Mouse (Mus musculus) lung, adult 2 months (tissue): ENCODE results near the gene March1. TPM values are rescaled to one million over a fixed set of nuclear protein-coding genes. Genes with fewer than 3 reads are reported as not detected.

Source experiments
- DNase-seq: peaks from one replicate; pipeline ENCODE4 v3.0.0; 2022
- H3K4me1 ChIP-seq: fragments of 200-500 bp; 2 replicates; pipeline ENCODE4 v1.6.1; 2011; ENCODE audit warnings: low read length; ENCODE audit not compliant: control insufficient read depth, insufficient read depth
- H3K4me3 ChIP-seq: fragments of 200-500 bp; replicated peaks from 2 replicates; pipeline ENCODE3; 2011; ENCODE audit warnings: low read depth, mild to moderate bottlenecking, control low read depth, low read length; ENCODE audit errors: extremely low read depth
- CTCF ChIP-seq: fragments of 200-500 bp; IDR thresholded peaks from 2 replicates; pipeline ENCODE4 v1.5.1; 2011; ENCODE audit warnings: mild to moderate bottlenecking, low read length, control low read depth; ENCODE audit not compliant: insufficient read depth
- POLR2A ChIP-seq: fragments of 200-500 bp; IDR thresholded peaks from 2 replicates; pipeline ENCODE4 v1.6.1; 2011; ENCODE audit warnings: low read depth, mild to moderate bottlenecking, control low read depth, low read length, borderline replicate concordance; ENCODE audit errors: extremely low read depth
- WGBS: fragments of 180-500 bp; shearing (Covaris S2); methylation state at CpG from one replicate; pipeline ENCODE4 v1.1.7; 2018; 5-methylcytosine and 5-hydroxymethylcytosine counted together
- polyA plus RNA-seq: library from polyadenylated mRNA; depleted of rRNA; stranded (reverse); fragments of >200 nt; gene quantifications from 2 replicates; pipeline ENCODE4 v1.2.3, GENCODE M21; 2012

The March1 gene
- polyA plus RNA-seq, 1 experiment: 3.0 TPM

DNA sequence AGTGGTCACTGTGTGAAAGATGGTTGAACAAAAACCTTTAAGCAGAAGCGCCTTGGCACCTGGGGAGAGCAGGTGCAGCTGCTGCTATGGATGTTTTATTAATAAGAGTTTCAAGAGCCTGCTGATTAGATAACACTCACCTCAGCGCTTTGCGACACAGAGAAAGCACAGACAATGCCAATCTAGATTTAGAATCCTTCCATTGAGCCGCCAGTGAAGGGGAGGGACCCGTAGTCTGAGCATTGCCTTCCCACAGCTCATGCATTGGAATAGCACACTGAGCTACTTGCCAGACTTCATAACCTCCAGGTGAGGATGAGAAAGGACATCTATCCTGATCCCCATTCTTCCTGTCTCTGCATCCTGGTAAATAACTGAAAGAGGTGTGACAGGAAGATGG lies 359.2 kb downstream of the March1 start:
- no peak overlapping the region for H3K4me3 ChIP-seq
- 65% methylated on average over 5 of the region's 5 CpGs for WGBS
- no peak for DNase-seq
- H3K4me1 ChIP-seq: no peaks in the 10 kb centered on the region
- TF ChIP-seq CTCF (no peak), POLR2A (no peak)

DNA sequence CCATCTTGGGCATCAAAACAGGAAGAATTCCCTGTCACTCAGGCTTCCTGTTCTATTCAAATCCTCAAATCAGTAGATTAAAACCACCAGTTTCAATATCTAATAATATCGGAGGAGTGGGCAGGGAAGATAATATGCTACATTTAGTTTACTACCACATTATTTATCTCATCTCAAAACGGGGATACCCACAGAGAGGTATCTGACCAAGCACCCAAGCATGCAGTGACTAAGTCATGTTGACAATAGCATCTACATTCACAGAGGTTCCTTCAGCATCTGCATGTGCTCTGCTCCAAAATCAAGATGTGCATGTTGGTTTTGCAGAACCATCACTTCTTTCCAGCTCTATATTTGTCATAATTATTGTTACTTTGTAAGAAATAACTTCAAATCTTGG lies 364.3 kb downstream of the March1 start:
- Histone ChIP-seq H3K4me1 (no peaks in the 10 kb centered on the region), H3K4me3 (no peak overlapping the region)
- 71% methylated on average over 2 of the region's 2 CpGs for WGBS
- TF ChIP-seq CTCF: no peak
- TF ChIP-seq POLR2A: no peak
- DNase-seq: no peak

DNA sequence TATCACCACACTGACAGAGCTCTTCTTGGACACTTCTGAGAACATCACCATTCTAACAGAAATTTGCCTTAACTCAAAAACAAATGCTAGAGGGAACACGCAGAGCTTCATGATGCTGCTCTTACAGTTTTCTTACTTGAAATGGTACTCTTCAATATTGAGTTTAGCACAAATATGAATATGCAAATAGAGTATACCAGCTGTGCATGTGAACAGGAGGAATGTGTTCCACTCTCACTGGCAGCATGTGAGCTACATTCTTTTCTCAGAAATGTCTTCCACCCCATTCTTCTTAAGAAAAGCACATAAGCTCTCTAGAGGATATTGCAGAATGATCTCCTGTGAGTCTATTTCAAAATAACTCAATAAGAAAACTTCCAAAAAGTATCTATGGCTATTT lies 370.0 kb downstream of the March1 start:
- DNase-seq: no peak
- WGBS: 82% methylated on average over 1 of the region's 1 CpGs
- no peaks in the 10 kb centered on the region for H3K4me1 ChIP-seq
- TF ChIP-seq CTCF: no peak
- no peak for TF ChIP-seq POLR2A
- H3K4me3 ChIP-seq: no peak overlapping the region

DNA sequence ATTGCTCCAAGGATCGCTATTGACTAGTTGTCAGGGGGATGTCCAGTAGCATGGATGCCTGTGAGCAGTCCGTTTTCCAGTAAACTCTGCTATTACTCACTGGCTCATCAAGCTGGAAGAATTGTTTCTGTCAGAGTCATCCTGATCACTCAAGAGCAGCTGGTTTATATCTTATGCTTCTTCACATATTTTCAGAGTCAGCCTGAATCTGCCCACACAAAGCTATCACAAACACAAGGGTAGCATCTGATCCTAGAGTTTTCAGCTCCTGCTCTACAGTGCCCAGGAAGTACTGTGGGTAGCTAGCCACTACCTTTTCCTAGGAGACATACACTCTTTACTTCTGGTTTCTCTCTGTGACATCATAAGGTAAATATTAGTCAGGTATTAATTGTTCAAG lies 405.1 kb downstream of the March1 start:
- no peak for DNase-seq
- no peak overlapping the region for H3K4me3 ChIP-seq
- TF ChIP-seq CTCF (no peak), POLR2A (no peak)
- no peaks in the 10 kb centered on the region for H3K4me1 ChIP-seq
- 76% methylated on average over 2 of the region's 2 CpGs for WGBS

DNA sequence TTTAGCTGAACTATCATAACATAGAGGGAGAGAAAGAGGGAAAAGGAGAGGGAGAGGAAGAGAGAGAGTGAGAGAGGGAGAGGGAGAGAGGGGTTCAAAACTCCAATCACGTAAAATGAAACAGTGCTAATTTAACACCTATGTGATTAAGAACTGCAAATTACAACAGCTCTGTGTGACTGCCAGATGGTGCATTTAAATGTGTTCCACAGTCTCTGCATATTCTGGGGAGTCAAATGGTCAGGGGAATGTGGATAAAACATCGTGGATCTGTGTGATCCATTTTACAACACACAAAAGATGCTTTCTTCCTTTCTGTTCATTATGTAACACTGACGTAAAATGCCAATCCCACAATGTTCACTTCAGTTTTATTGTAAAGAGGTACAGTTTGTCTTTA lies 416.0 kb downstream of the March1 start:
- DNase-seq: no peak
- no peaks in the 10 kb centered on the region for H3K4me1 ChIP-seq
- WGBS: 73% methylated on average over 3 of the region's 3 CpGs
- no peak overlapping the region for H3K4me3 ChIP-seq
- TF ChIP-seq CTCF (no peak), POLR2A (no peak)

DNA sequence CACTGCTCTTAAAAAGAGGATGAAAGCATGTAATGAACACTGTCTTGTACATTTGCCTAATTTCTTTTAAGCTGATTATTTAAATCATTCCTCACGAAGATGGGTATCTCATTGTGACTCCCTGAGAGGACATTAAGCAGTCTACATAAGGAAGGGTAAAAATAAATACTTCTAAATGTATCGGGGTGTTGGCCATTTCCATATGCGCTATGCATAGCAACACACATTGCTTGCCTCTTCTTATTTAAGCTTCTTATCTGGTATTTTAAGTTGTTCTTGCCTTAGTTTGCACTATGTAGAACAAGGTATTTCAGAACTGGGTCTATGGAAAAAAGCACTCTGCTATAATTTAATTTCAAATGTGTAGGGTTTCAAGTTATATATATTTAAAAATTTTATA lies 416.7 kb downstream of the March1 start:
- no peak for TF ChIP-seq POLR2A
- no peaks in the 10 kb centered on the region for H3K4me1 ChIP-seq
- no peak overlapping the region for H3K4me3 ChIP-seq
- DNase-seq: no peak
- 81% methylated on average over 3 of the region's 3 CpGs for WGBS

DNA sequence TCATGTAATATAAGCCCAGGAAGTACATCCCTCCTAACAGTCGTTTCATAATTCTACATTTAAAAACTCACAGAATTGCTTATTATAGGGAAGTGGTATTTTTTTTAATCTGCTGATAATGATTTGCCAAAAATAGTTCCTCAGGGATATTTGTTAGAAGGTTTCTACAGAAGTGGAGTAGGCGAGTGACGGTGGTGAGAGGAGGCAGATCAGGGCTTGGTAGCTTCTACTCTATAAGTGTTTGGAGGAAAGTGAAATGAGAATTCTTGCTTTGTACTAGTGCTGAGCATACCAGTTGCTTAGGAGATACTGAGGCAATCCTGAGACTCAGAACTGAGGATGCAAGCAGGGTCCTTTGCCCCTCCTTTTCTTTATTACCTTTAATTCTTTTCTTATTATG lies 476.5 kb downstream of the March1 start:
- DNase-seq: no peak
- WGBS: 70% methylated on average over 3 of the region's 3 CpGs
- Histone ChIP-seq H3K4me3 (no peak overlapping the region), H3K4me1 (no peaks in the 10 kb centered on the region)
- TF ChIP-seq POLR2A (no peak), CTCF (no peak)

DNA sequence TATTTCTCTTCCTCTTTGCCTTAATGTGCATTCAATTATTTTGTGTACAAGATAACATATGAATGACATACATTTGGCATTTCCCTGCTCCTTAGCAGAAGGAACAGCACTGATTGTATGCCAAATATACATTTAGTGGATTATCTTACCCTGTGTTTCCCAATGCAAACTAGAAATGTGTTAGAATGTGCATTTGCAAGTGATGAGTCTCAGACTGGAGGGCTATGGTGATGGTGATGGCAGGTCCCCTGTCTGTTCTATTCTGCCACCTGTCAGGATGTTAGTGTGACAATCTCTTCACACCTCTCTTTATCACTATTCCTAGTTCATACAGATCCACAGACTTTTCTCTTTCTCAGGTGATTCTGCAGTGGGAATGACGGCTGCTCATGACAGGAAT lies 480.4 kb downstream of the March1 start:
- no peak for DNase-seq
- TF ChIP-seq CTCF (no peak), POLR2A (no peak)
- Histone ChIP-seq H3K4me3 (no peak overlapping the region), H3K4me1 (no peaks in the 10 kb centered on the region)
- WGBS: 30% methylated on average over 1 of the region's 1 CpGs

DNA sequence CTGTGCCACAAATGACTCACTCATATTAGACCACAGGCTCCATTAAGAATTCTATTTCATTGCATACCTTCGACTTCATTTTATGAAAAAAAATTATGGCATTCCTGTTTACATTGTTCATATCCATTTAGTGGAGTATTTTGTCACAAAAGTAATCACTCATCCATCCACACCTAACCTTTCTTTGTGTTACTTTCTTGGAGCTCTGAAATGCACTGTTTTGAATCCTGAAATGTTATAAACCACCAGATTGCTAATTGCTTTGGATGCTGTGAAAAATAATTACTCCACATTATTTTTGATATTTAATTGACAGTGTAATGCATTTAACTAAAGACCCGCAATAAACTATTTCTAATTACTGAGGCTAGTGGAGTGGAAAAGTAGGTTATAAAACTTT lies 501.6 kb downstream of the March1 start:
- no peak for TF ChIP-seq CTCF
- no peak for TF ChIP-seq POLR2A
- DNase-seq: no peak
- H3K4me3 ChIP-seq: no peak overlapping the region
- no peaks in the 10 kb centered on the region for H3K4me1 ChIP-seq
- 68% methylated on average over 2 of the region's 2 CpGs for WGBS

DNA sequence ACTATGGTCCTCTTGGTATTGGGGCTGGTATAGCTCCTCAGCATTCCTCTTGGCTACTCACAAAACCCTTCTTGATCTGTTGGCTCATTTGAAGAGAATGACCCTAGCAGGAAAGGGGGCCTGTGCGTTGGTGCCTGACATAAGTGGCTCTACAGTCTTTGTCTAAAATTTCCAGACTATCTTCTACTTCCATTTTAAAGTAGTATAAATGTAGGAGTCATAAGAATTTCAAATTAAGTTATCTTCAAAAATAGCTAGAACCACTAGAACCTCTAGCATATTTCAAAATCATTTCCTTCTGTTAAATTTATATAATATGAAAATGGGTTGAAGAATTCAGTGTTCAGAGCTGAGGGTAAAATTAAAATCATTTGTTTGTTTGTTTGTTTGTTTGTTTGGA lies 541.9 kb downstream of the March1 start:
- Histone ChIP-seq H3K4me3 (no peak overlapping the region), H3K4me1 (no peaks in the 10 kb centered on the region)
- WGBS: 80% methylated on average over 1 of the region's 1 CpGs
- DNase-seq: no peak
- no peak for TF ChIP-seq CTCF
- no peak for TF ChIP-seq POLR2A

DNA sequence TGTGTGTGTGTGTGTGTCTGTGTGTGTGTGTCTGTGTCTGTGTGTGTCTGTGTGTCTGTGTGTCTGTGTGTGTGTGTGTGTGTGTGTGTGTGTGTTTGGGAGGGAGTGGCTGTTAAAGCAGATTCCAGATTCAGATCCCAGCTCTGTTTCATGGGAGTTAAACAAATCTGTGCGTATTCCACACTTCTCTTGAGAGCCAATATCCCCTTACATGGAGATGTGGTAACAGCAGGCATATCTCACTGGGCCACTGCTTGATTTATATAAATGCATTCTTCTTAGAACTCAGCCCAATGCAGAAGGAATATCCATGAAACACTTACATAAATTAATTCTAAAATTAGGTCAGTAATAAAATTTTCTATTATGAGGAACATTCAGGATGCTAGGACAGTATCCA lies 549.1 kb downstream of the March1 start:
- DNase-seq: no peak
- 57% methylated on average over 1 of the region's 1 CpGs for WGBS
- H3K4me3 ChIP-seq: no peak overlapping the region
- TF ChIP-seq CTCF (no peak), POLR2A (no peak)
- no peaks in the 10 kb centered on the region for H3K4me1 ChIP-seq
